13 mouse cellular contexts compared by ENCODE assay signal in genomic region chr3:35249160-35249559, GRCm38 (mm10).
A peak's percentile ranks its signal among the peaks of the same experiment; 100 is the strongest.
DNase-seq lines count a peak whose midpoint lies in the region; ATAC-seq and TF ChIP-seq lines count a peak whose summit lies in the region.
"Had no signal": no experiment of that assay in that cellular context is flagged by ENCODE, and none has a peak within 500 bp of the region (broad histone marks: within the 10 kb centered on the region; RNA-seq: fewer than 3 reads in every experiment).

No protein-coding gene starts in this region.

- ATAC-seq in heart, embryonic 16.5 days (replicated peaks; ENCODE audit: extremely low read depth, insufficient read depth, low FRiP score), result peak; percentile 49; the same call in 1 of the 2 replicates
- no peak for ATAC-seq in heart, embryonic 11.5 days (replicated peaks; ENCODE audit: insufficient number of reproducible peaks, low FRiP score, low TSS enrichment)
- ATAC-seq in midbrain, embryonic 14.5 days (ENCODE audit: low FRiP score, low TSS enrichment), result no peak
- no peak for ATAC-seq in midbrain, embryonic 13.5 days
- ATAC-seq in lung, embryonic 14.5 days (ENCODE audit: insufficient read depth), result peak; percentile 90
- ATAC-seq in stomach, embryonic 15.5 days (ENCODE audit: insufficient read depth, low FRiP score, low read depth), result peak; percentile 78
- no peak for ATAC-seq in liver, postnatal 0 days

- no peak for TF ChIP-seq EP300 in liver, postnatal 0 days (IDR thresholded peaks at IDR 0.05; ENCODE audit: low read depth)

- no peak overlapping the region for H3K4me3 ChIP-seq in heart, embryonic 16.5 days (ENCODE audit: low read length)
- no peak overlapping the region for H3K4me3 ChIP-seq in heart, embryonic 11.5 days (ENCODE audit: low read depth, low read length)
- no peak overlapping the region for H3K4me3 ChIP-seq in midbrain, embryonic 14.5 days (replicated peaks; ENCODE audit: low read depth, low read length)
- H3K4me3 ChIP-seq in midbrain, embryonic 13.5 days (replicated peaks), result no peak overlapping the region
- no peak overlapping the region for H3K4me3 ChIP-seq in lung, embryonic 14.5 days (ENCODE audit: low read depth, low read length)
- no peak overlapping the region for H3K4me3 ChIP-seq in stomach, embryonic 15.5 days (replicated peaks)
- H3K4me3 ChIP-seq in liver, postnatal 0 days (ENCODE audit: low read depth, low read length), result no peak overlapping the region
- H3K4me3 ChIP-seq: heart, embryonic 15.5 days; limb, embryonic 15.5 days; neural tube, embryonic 13.5 days had no signal

- H3K9ac ChIP-seq in heart, embryonic 16.5 days (ENCODE audit: low read length), result no peak overlapping the region
- no peak overlapping the region for H3K9ac ChIP-seq in heart, embryonic 11.5 days (ENCODE audit: low read depth, low read length)
- H3K9ac ChIP-seq in midbrain, embryonic 14.5 days (replicated peaks; ENCODE audit: low read length), result no peak overlapping the region
- H3K9ac ChIP-seq in midbrain, embryonic 13.5 days (replicated peaks), result no peak overlapping the region
- H3K9ac ChIP-seq in lung, embryonic 14.5 days, result no peak overlapping the region
- no peak overlapping the region for H3K9ac ChIP-seq in stomach, embryonic 15.5 days
- H3K9ac ChIP-seq in liver, postnatal 0 days (replicated peaks), result no peak overlapping the region
- H3K9ac ChIP-seq: heart, embryonic 15.5 days; limb, embryonic 15.5 days; neural tube, embryonic 13.5 days had no signal

- DNase-seq in midbrain, embryonic 14.5 days, result peak; percentile 41
- DNase-seq in lung, embryonic 14.5 days, result peak; percentile 78
- no peak for DNase-seq in urinary bladder, postnatal 10 days (ENCODE audit: low spot score)
- DNase-seq in liver, postnatal 0 days, result no peak
- DNase-seq: right cerebral cortex, adult 18-20 months had no signal

- H3K27me3 ChIP-seq in heart, embryonic 16.5 days (ENCODE audit: control insufficient read depth, insufficient read depth, low read length), result no peaks in the 10 kb centered on the region
- no peaks in the 10 kb centered on the region for H3K27me3 ChIP-seq in heart, embryonic 11.5 days (ENCODE audit: control insufficient read depth, insufficient read depth, low read length)
- no peaks in the 10 kb centered on the region for H3K27me3 ChIP-seq in midbrain, embryonic 14.5 days (ENCODE audit: control insufficient read depth, insufficient read depth, low read length)
- H3K27me3 ChIP-seq in midbrain, embryonic 13.5 days, result 0 out of 2 replicates have a peak, but pooled peaks cover 3% of the 10 kb centered on the region
- no peaks in the 10 kb centered on the region for H3K27me3 ChIP-seq in lung, embryonic 14.5 days (ENCODE audit: insufficient read depth, low read length)
- no peaks in the 10 kb centered on the region for H3K27me3 ChIP-seq in stomach, embryonic 15.5 days (replicated peaks)
- no peaks in the 10 kb centered on the region for H3K27me3 ChIP-seq in liver, postnatal 0 days (ENCODE audit: insufficient read depth, low read length)
- H3K27me3 ChIP-seq: heart, embryonic 15.5 days; limb, embryonic 15.5 days had no signal

- H3K9me3 ChIP-seq in heart, embryonic 16.5 days (replicated peaks; ENCODE audit: control insufficient read depth, low read length), result no peaks in the 10 kb centered on the region
- no peaks in the 10 kb centered on the region for H3K9me3 ChIP-seq in heart, embryonic 11.5 days (replicated peaks; ENCODE audit: control insufficient read depth, low read length)
- H3K9me3 ChIP-seq in midbrain, embryonic 14.5 days (ENCODE audit: control insufficient read depth, low read length), result no peaks in the 10 kb centered on the region
- no peaks in the 10 kb centered on the region for H3K9me3 ChIP-seq in midbrain, embryonic 13.5 days
- H3K9me3 ChIP-seq in lung, embryonic 14.5 days (ENCODE audit: low read depth, low read length), result no peaks in the 10 kb centered on the region
- no peaks in the 10 kb centered on the region for H3K9me3 ChIP-seq in stomach, embryonic 15.5 days
- no peaks in the 10 kb centered on the region for H3K9me3 ChIP-seq in liver, postnatal 0 days (ENCODE audit: low read length)
- H3K9me3 ChIP-seq: heart, embryonic 15.5 days; limb, embryonic 15.5 days; neural tube, embryonic 13.5 days had no signal

- no peak for TF ChIP-seq CTCF in lung, embryonic 14.5 days (IDR thresholded peaks at IDR 0.05; ENCODE audit: low read depth)
- TF ChIP-seq CTCF in liver, postnatal 0 days (IDR thresholded peaks at IDR 0.05; ENCODE audit: low read depth), result no peak

- H3K36me3 ChIP-seq in heart, embryonic 16.5 days (ENCODE audit: control insufficient read depth, insufficient read depth), result no peaks in the 10 kb centered on the region
- no peaks in the 10 kb centered on the region for H3K36me3 ChIP-seq in heart, embryonic 11.5 days (ENCODE audit: control insufficient read depth, insufficient read depth, low read length)
- H3K36me3 ChIP-seq in midbrain, embryonic 14.5 days (ENCODE audit: control insufficient read depth, insufficient read depth, low read length), result no peaks in the 10 kb centered on the region
- H3K36me3 ChIP-seq in midbrain, embryonic 13.5 days, result no peaks in the 10 kb centered on the region
- no peaks in the 10 kb centered on the region for H3K36me3 ChIP-seq in lung, embryonic 14.5 days (ENCODE audit: insufficient read depth)
- H3K36me3 ChIP-seq in stomach, embryonic 15.5 days, result no peaks in the 10 kb centered on the region
- H3K36me3 ChIP-seq in liver, postnatal 0 days (replicated peaks; ENCODE audit: insufficient read depth, low read length), result no peaks in the 10 kb centered on the region
- H3K36me3 ChIP-seq: heart, embryonic 15.5 days; limb, embryonic 15.5 days; neural tube, embryonic 13.5 days had no signal

- no peaks in the 10 kb centered on the region for H3K4me1 ChIP-seq in heart, embryonic 16.5 days (ENCODE audit: control insufficient read depth, insufficient read depth, low read length)
- no peaks in the 10 kb centered on the region for H3K4me1 ChIP-seq in heart, embryonic 11.5 days (ENCODE audit: control insufficient read depth, insufficient read depth, low read length)
- peaks cover 9% of the 10 kb centered on the region; the same call in 1 of the 2 replicates for H3K4me1 ChIP-seq in midbrain, embryonic 14.5 days (ENCODE audit: control insufficient read depth, insufficient read depth, low read length)
- peaks cover 23% of the 10 kb centered on the region for H3K4me1 ChIP-seq in midbrain, embryonic 13.5 days (replicated peaks)
- H3K4me1 ChIP-seq in lung, embryonic 14.5 days (ENCODE audit: insufficient read depth), result peaks cover 6% of the 10 kb centered on the region; the same call in 1 of the 2 replicates
- H3K4me1 ChIP-seq in stomach, embryonic 15.5 days, result 0 out of 2 replicates have a peak, but pooled peaks cover 3% of the 10 kb centered on the region
- no peaks in the 10 kb centered on the region for H3K4me1 ChIP-seq in liver, postnatal 0 days (ENCODE audit: insufficient read depth)
- H3K4me1 ChIP-seq: heart, embryonic 15.5 days had no signal

- WGBS in heart, embryonic 16.5 days, result 56% methylated on average over 10 of the region's 10 CpGs
- 64% methylated on average over 10 of the region's 10 CpGs for WGBS in heart, embryonic 11.5 days (ENCODE audit: insufficient replicate concordance)
- WGBS in midbrain, embryonic 14.5 days, result 74% methylated on average over 10 of the region's 10 CpGs
- WGBS in midbrain, embryonic 13.5 days, result 80% methylated on average over 10 of the region's 10 CpGs
- 26% methylated on average over 10 of the region's 10 CpGs for WGBS in lung, embryonic 14.5 days
- WGBS in stomach, embryonic 15.5 days, result 28% methylated on average over 10 of the region's 10 CpGs
- WGBS in liver, postnatal 0 days (ENCODE audit: insufficient replicate concordance), result 65% methylated on average over 10 of the region's 10 CpGs

- no peak overlapping the region for H3K27ac ChIP-seq in heart, embryonic 16.5 days (ENCODE audit: low read length)
- no peak overlapping the region for H3K27ac ChIP-seq in heart, embryonic 11.5 days (ENCODE audit: low read depth, low read length)
- H3K27ac ChIP-seq in midbrain, embryonic 14.5 days (replicated peaks; ENCODE audit: low read depth, low read length), result no peak overlapping the region
- H3K27ac ChIP-seq in midbrain, embryonic 13.5 days, result no peak overlapping the region; the same call in 1 of the 2 replicates
- H3K27ac ChIP-seq in lung, embryonic 14.5 days (ENCODE audit: low read depth), result no peak overlapping the region
- H3K27ac ChIP-seq in stomach, embryonic 15.5 days, result no peak overlapping the region
- no peak overlapping the region for H3K27ac ChIP-seq in liver, postnatal 0 days (ENCODE audit: low read depth)
- H3K27ac ChIP-seq: heart, embryonic 15.5 days; kidney, postnatal 0 days; limb, embryonic 15.5 days; neural tube, embryonic 13.5 days had no signal

- no peak overlapping the region for H3K4me2 ChIP-seq in heart, embryonic 16.5 days (ENCODE audit: low read depth, low read length)
- H3K4me2 ChIP-seq in heart, embryonic 11.5 days, result no peak overlapping the region
- H3K4me2 ChIP-seq in midbrain, embryonic 14.5 days (ENCODE audit: low read length), result no peak overlapping the region
- no peak overlapping the region for H3K4me2 ChIP-seq in midbrain, embryonic 13.5 days (replicated peaks)
- H3K4me2 ChIP-seq in lung, embryonic 14.5 days, result no peak overlapping the region
- no peak overlapping the region for H3K4me2 ChIP-seq in stomach, embryonic 15.5 days
- H3K4me2 ChIP-seq in liver, postnatal 0 days (ENCODE audit: low read depth, low read length), result no peak overlapping the region
- H3K4me2 ChIP-seq: heart, embryonic 15.5 days; limb, embryonic 15.5 days; neural tube, embryonic 13.5 days had no signal

Comparison
In these comparisons a context has a peak if more than half of its experiments do, and no peak if none do; other contexts are left out.
1. ATAC-seq: peak in heart, embryonic 16.5 days (single experiment), lung, embryonic 14.5 days (single experiment) and stomach, embryonic 15.5 days (single experiment); none in heart, embryonic 11.5 days (single experiment), midbrain, embryonic 14.5 days (single experiment), midbrain, embryonic 13.5 days (single experiment) and liver, postnatal 0 days (single experiment).
2. DNase-seq: peak in midbrain, embryonic 14.5 days (single experiment) and lung, embryonic 14.5 days (single experiment); none in urinary bladder, postnatal 10 days (single experiment) and liver, postnatal 0 days (single experiment).